Mouse (Mus musculus): ENCODE measurements around the gene Mmp19.

Gene Mmp19

DNA sequence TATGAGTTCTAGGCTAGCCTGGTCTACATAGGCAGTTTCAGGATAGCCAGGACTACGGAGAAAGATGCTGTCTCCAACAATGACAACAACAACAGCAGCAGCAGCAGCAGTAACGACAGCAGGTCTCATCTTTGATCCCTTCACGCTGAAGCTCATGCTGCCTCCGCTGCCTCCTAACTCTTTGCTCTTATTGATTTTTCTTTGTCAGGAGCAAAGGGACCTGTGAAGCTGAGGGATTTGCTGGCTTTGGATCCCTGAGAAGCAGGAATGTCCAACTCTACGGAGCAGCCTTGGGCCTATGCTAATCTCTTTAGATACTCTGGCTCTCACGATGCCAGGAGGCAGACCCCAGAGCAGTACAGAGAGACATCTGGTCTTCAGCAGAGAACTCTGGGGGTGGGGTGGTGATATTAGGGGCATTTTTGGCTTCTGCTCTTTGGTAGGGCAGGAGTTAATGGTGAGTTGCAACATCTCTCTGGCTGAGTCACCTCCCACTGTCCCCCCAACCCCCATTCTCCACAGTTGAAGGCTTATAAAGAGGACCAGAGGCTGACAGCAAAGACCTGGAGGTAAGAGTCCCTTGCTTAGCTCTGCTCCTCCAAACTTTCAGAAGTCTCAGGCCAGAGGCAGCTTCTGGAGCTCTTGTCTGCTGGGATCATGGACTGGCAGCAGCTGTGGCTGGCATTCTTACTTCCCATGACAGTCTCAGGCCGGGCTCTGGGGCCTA, at the start of gene Mmp19:
Gene Mmp19, plus strand, starts transcription at position 513 of the 727 bp plus-strand sequence.
- peak; percentile 67 for DNase-seq (ENCODE audit: low read depth)

DNA sequence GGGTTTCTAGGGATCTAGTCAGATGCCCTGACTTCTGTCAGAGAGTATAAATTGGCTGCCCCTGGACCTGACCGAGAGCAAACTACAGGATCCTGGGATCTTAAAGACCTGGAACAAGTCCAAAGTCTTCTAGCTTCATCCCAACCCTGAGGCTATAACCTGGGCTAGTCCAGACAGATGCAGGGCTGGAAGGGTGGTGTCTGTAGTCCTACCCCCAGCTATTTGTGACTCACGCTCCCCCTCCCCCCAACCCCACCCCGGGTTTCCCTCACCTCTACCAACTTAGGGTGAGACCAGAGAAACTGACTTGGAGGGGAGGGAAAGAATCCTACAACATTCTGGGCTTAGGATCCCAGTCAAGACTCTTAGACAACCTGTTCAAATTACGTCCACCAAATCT, 48.1 kb upstream of the Mmp19 start:
- no peak for DNase-seq (ENCODE audit: low read depth)

DNA sequence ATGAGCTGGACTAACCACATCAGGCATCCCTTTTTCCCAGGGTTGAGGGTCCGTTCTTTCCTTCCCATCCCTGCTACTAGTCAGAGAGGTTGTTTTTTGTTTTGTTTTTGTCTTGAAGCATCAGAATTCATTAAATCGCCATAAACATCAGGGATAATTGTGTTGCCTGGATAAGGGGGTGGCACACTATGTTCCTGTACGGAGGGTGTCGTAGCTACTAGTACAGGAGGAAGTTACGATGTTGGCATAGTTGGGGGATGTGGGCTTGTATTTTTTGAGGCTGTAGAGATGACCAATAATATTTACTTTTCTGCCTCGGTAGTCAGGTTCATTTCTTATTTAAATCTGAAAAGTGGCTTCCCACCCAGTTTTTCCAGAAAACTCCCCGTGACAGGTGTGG, 47.5 kb upstream of the Mmp19 start:
- peak; percentile 45 for DNase-seq (ENCODE audit: low read depth)

DNA sequence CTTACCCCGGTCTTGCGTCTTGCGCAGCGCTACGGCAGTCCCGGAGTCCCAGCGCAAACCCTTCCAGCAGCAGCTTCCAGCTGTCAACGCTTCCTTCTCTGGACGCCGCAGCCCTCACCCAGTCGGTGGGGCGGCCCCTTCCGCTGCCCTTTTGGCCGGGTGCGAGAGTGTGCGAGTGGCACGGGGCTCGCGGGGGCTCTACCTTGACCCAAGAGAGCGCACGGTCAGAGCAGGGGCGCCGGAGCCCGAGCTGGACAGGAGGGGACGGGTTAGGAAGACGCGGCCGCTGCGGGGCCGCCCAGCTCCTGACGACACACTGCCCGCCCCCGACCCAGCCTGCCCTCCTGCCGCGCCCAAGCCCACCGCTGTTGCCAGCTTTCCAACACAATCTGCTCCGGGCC, 46.9 kb upstream of the Mmp19 start:
- DNase-seq (ENCODE audit: low read depth) = peak; percentile 50

DNA sequence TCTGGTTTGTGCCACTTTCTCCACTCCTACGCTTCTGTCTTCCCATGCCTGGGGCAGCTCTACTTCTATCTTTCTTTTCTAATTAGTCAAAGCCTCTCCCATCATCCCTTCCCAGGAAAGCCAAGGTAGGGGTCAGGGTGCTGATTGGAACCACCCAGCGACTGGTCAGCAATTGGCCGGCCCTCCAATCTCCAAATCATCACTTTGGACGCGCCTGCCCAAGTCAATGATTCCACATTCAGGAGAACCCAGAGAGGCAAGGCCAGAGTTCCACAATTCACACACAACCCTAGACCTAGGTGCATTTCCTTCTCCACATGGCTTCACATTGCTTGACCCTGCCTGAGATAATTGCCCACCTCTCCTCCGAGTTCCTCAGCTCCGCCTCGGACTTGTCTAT, 46.5 kb upstream of the Mmp19 start:
- DNase-seq (ENCODE audit: low read depth) = no peak

DNA sequence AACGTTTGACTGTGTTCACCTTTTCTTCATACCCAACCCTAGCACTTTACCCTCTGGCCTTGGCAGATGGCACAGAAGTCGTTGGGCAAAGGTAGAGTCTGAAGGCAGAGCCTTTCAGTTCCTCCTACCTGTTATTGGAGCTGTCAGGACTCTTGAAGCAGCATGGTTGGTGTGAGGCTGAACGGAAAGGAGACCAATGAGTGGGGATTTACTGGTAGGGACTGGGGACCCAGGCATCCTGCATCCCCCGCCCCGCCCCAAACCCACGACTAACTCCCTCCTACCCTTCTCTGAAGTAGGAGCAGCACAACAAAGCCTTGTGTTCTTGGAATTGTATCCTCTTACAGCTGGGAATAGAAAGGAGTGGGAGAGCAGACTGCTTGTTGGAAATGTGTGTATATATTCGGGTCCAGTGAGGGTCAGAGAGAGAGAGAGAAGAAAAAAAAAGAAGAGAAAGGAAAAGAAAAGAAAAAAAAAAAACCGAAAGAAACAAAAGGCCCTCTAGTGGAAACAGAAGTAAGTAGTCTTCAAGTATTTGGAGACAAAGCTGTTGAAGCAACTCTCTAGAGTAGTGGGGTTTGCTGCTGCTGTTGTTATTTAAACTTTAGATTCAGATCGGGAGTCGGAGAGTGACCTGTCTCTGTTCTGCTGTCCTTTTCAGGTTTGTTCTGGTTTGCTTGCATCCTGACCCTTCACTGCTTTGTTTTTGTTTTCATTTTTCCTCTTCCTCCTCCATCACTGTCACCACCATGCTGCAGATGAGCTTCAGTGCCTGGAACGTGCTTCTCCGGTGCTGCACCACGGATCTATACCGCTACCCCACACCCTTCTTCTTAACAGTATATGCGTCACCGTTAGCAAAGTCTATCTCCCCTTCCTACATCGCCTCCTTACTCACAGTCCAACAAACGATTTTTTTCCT, 45.8 kb upstream of the Mmp19 start, which contains the start of gene Dgka:
Gene Dgka, minus strand, starts transcription at position 176 of the 922 bp plus-strand sequence.
- peak; percentile 68 for DNase-seq (ENCODE audit: low read depth)

DNA sequence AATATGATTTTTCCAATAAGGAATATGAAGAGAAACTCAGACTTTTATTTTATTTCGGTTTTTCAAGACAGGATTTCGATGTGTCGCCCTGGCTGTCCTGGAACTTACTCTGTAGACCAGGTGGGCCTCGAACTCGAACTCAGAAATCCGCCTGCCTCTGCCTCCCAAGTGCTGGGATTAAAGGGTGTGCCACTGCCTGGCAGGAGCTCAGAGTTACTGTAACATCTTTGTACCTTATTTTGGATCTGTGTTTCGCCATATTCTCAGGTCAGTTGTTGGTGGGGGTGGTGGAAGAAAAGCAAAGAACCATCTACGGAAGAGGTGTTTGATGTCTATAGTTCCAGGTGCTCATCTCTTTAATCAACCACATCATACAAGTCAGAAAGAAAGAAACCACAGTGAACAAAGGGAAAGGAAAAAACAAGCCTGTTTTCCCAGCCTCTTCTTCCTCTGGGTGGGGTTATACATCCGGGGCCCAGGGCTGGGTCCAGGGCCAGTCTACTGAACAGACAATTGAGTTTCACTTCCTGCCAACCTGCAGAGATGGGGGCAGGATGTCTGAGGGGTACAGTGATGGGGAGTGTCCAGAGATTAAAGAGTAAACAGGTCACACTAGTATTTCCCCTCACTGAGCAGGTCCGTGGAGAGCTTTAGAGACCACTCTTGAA, 44.6 kb upstream of the Mmp19 start:
- no peak for DNase-seq (ENCODE audit: low read depth)

DNA sequence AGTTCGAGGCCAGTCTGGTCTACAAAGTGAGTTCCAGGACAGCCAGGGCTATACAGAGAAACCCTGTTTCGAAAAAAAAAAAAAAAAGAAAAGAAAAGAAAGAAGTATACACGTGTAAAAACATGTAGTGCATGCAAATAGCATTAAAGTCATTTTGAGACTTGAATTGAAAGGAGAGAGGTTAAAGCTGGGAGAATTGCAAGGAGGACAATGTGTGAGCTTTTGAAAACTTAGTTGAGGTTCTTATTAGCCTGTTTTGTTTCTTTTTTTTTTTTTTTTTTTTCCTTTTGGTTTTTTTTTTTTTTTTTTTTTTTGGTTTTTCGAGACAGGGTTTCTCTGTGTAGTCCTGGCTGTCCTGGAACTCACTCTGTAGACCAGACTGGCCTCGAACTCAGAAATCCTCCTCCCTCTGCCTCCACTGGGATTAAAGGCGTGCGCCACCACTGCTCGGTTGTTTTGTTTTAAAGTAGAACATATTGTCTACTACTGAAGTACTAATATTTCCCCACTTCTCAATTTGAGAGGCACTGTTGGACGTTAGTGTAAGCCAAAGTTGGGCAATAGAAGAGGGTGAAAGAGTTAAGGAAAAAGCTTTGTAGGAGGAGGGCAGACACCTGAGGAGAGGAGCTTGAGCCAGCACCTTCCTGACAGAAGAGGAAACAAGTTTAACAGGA, 43.6 kb upstream of the Mmp19 start:
- no peak for DNase-seq (ENCODE audit: low read depth)

DNA sequence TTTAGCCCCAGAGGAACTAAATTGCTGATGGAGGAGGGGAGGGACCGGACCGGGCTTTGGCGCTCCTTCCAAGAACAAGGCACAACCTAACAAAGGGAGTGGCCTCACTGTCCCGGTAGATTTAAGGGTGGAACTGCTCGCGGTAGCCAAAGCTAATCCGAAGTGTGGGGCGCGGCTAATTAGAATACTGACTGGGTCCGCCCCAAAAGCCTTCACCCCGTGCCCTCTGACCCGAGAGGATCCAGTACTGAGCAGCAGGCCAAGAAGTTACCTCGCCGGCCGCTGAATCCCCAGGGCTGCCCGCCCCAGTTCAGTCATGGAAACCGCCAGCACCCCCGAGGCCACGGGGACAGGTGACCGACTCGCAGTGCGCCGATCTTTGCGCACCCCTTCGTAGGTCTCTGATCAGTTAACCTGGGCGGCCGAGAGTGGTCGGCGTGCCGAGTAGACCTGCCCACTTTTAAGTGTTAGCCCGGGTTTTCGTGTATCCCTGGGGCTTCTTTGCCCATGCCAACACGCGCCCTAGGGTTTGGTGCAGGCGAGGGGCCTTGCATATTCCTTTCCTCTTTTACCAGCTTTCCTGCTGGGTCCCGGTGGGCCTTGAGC, 43.0 kb upstream of the Mmp19 start, which contains the start of gene Pym1:
Gene Pym1, plus strand, starts transcription at position 244 of the 606 bp plus-strand sequence.
- peak; percentile 95 for DNase-seq (ENCODE audit: low read depth)

DNA sequence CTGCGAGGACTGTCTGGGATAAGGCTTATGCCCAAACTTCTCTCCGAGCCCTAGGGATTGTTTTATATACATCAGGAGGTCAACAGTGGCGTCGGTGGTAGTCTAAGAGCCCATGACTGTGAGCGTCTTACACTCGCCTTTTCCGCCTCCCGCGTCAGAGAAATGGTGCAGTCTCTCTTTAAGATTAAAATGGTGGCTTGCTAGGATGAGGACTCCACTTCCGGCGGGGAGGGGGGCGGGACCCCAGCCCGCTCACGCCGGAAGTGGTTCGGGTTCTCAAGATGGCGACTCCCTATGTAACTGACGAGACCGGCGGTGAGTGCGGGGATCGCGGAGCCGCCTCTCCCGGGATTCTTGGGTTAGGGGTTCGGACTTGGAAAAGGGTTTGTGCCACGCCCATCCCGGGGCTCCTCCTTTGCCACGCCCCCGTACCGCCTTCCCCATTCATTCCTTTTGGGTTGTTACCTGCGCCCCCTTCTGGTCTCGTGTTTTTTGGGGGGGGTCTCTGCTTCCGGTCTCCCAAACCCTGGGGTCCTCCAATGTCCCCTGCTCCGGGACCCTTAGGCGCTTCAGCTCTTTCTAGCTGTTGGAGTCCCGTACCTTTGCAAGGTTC, 42.4 kb upstream of the Mmp19 start:
- peak; percentile 94 for DNase-seq (ENCODE audit: low read depth)

DNA sequence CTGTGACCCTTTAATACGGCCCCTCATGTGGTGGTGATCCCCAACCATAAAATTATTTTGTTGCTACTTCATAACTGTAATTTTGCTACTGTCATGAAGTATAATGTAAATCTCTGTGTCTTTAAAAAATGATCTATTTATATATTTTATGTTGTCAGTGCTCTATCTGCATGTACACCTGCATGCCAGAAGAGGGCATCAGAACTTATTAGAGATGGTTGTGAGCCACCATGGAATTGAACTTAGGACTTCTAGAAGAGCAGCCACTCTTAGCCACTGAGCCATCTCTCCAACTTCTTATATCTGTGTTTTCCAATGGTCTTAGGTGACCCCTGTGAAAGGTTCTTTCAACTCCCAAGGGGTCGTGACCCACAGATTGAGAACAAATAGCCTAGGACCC, 17.8 kb upstream of the Mmp19 start:
- peak; percentile 61 for DNase-seq (ENCODE audit: low read depth)

DNA sequence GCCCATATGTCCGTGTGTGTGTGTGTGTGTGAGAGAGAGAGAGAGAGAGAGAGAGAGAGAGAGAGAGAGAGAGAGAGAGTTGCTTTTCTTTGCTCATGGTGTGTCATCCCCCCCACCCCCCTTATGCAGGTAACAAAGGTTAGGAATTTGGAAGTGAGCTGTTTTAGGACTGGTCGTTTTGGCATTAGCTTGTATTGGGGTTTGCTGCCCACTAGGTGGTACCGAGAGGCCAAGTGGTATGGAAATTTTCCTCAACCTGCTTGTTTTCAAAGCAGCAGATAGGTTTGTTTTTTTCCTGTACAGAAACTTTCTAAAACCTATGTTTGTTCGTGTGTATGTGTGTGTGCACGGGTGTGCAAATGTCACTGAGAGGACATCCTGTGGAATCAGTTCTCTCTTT, 17.0 kb upstream of the Mmp19 start:
- peak; percentile 67 for DNase-seq (ENCODE audit: low read depth)

DNA sequence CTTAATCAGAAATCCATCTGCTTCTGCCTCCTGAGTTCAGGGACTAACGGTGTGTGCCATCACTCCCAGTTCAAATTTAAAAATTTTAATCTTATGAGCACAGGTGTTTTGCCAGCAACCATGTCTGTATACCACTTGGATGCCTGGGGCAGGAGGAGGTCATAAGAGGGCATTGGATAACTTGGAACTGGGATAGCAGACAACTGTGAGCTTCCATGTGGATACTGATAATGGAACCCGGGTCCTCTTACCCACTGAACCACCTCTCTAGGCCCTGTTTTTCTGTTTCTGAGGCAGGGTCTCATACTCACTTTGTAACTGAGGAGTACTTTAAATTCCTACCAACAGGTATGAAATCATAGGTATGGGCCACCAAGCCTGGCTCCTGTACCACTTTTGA, 12.3 kb upstream of the Mmp19 start:
- no peak for DNase-seq (ENCODE audit: low read depth)

DNA sequence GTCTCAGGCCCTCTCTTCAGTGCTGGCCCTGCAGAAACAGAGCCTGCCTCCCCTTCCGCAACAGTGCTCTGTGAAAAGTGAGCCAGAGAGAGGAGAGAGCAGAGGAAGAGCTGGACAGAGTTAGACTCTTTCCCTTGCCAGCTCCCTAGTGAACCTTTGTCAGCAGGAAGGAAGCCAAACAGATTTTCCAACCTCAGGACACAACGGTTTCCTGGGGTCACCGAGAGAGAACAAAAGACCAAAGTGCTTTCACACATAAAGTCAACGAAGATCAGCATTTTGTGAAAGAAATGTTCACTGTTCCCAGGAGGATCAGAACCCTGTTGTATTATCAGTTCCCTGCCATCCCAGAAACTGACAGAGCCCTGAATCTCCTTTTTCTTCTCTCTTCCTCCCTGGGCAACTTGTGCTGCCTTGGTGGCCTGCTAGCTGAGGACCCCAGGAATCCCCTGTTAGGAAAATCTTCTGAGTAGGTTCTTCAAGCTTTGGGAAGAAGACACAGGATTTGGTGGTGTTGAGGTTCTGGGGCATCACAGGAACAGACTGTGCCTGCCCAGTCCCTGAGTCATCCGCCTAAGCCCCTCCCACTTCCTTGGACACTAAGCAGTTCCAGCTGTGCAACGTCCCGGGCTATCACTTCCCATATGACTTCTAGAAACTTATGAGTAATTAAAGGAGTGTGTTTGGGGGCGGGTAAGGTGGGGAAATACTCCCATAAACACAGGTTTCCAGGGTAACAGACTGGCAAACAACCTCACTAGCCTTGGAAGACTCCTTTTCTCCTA, 11.5 kb upstream of the Mmp19 start:
- DNase-seq (ENCODE audit: low read depth) = peak; percentile 93

DNA sequence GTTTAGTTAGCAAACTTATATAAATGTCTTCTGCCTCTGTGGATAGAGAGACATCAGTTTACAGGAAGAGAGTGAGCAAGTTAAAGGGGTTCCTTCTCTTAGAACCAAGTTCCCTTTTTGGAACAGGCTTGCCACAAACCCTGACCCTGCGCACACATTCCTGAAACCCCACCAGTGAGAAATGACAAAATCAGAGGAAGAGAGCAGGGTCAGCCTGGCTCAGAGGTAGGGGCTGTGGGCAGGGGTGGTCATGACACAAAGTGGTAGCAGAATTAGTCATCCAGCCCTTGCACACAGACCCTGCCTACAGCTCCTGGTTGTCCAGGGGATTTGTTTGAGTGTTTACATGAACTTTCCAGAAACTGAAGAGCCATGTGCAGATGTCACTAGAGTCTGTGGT, 10.5 kb upstream of the Mmp19 start:
- peak; percentile 68 for DNase-seq (ENCODE audit: low read depth)

DNA sequence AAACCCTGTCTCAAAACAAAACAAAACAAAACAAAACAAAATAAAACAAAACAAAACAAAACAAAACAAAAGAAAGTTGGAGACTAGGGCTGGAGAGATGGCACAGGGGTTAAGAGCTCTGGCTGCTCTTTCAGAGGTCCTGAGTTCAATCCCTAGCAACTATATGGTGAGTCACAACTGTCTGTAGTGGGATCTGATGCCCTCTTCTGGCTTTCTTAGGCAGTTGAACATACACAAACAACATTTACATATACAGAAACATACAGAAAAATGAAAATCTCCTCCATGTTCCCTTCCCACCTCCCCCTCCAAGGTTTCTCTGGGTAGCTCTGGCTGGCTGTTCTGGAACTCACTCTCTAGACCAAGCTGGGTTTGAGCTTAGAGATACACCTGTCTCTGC, 1.3 kb downstream of the Mmp19 start:
- peak; percentile 67 for DNase-seq (ENCODE audit: low read depth)

DNA sequence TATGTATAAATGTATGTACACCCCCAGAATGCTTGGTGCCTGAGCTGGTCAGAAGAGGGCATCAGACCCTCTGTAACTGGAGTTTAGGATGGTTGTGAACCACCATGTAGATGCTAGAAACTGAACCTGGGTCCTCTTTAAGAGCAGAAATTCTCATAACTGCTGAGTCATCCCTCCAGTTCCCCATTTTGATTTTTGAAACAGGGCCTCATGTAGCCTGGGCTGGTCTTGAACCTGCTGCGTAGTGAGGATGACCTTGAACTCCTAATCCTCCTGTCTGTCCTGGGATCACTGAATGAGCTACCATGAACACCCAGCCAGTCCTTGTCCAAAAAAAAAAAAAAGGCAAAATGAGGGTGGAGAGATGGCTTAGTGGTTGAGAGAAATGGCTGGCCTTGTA, 2.5 kb downstream of the Mmp19 start:
- peak; percentile 31 for DNase-seq (ENCODE audit: low read depth)

DNA sequence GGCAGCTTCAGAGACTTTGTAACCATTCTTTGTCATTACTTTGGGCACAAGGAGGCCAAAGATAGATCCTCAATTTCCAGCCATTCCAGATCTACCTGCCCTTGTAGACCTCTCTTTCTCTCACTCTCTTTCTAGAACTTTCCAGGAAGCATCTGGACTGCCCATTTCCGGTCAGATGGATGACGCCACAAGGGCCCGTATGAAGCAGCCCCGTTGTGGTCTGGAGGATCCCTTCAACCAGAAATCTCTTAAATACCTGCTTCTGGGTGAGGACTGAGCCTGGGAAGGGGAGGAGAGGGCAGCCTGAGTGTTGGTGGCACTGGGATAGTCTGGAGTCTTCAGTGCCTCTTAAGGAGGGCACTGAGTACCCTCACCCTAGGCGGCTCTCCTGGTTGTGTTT, 3.7 kb downstream of the Mmp19 start:
- DNase-seq (ENCODE audit: low read depth) = peak; percentile 60

DNA sequence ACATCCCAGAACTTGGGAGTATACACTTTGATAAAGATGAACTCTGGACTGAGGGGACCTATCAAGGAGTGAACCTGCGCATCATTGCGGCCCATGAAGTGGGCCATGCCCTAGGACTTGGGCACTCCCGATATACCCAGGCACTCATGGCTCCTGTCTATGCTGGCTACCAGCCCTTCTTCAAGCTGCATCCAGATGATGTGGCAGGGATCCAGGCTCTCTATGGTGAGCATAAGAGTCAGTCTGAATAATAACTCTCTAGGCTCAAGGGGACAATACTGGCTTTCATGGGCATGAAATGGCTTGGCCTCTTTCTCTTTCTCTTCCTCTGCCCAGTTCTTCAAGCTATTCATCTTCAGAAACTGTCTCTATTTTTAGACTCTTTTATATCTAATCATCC, 4.9 kb downstream of the Mmp19 start:
- no peak for DNase-seq (ENCODE audit: low read depth)

DNA sequence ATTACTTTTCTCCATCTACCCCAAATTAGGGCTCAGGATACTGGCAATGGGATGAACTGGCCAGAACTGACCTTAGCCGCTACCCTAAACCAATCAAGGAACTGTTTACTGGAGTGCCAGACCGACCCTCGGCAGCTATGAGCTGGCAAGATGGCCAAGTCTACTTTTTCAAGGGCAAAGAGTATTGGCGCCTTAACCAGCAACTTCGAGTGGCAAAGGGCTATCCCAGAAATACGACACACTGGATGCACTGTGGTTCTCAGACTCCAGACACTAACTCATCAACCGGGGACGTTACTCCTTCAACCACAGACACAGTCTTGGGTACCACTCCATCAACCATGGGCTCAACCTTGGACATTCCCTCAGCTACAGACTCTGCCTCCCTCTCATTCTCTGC, 8.0 kb downstream of the Mmp19 start:
- no peak for DNase-seq (ENCODE audit: low read depth)
